ENCODE assay signal across 21 mouse cellular contexts in the genomic region with DNA sequence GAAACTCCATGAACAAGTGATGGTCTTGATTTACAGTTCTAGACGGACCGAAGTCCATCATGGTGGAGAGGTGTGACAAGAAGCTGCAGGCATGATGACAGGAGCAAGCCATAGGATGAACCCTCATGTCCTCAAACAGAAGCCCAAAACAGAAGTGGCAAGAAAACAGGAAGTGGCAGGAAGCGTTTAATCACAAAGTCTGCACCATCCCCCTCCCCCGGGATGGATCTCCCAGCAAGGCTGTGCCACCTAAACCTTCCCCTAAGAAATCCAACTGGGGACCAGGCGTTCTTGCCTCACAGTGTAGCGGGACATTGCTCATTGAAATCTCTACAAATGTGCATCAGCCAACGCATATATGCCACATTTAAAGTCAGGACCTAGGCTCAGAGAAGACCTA.
A peak's percentile ranks its signal among the peaks of the same experiment; 100 is the strongest.
DNase-seq lines count a peak whose midpoint lies in the region; ATAC-seq lines count a peak whose summit lies in the region.
"Had no signal": no experiment of that assay in that cellular context is flagged by ENCODE, and none has a peak within 500 bp of the region (broad histone marks: within the 10 kb centered on the region; RNA-seq: fewer than 3 reads in every experiment).

No protein-coding gene starts in this region.

- no peaks in the 10 kb centered on the region for H3K36me3 ChIP-seq in forebrain, embryonic 16.5 days (ENCODE audit: control insufficient read depth, insufficient read depth)
- H3K36me3 ChIP-seq: embryonic facial prominence, embryonic 12.5 days; forebrain, embryonic 15.5 days; heart, embryonic 15.5 days; hindbrain, embryonic 13.5 days had no signal

- no peaks in the 10 kb centered on the region for H3K9me3 ChIP-seq in forebrain, embryonic 16.5 days (ENCODE audit: control insufficient read depth, low read length)
- H3K9me3 ChIP-seq: embryonic facial prominence, embryonic 12.5 days; forebrain, embryonic 15.5 days; heart, embryonic 15.5 days; hindbrain, embryonic 13.5 days had no signal

- H3K4me3 ChIP-seq in forebrain, embryonic 16.5 days (replicated peaks; ENCODE audit: low read length), result no peak overlapping the region
- H3K4me3 ChIP-seq: embryonic facial prominence, embryonic 12.5 days; forebrain, embryonic 15.5 days; heart, adult 2 months; heart, embryonic 15.5 days; hindbrain, embryonic 13.5 days had no signal

- H3K27ac ChIP-seq in forebrain, embryonic 16.5 days (ENCODE audit: low read length), result no peak overlapping the region
- H3K27ac ChIP-seq: embryonic facial prominence, embryonic 12.5 days; forebrain, embryonic 15.5 days; heart, adult 2 months; heart, embryonic 15.5 days; hindbrain, embryonic 13.5 days; hindbrain, postnatal 0 days had no signal

- H3K4me1 ChIP-seq in forebrain, embryonic 16.5 days (replicated peaks; ENCODE audit: control insufficient read depth, insufficient read depth, low read length), result no peaks in the 10 kb centered on the region
- H3K4me1 ChIP-seq: embryonic facial prominence, embryonic 12.5 days; forebrain, embryonic 15.5 days; heart, embryonic 15.5 days; hindbrain, embryonic 13.5 days had no signal

- no peak overlapping the region for H3K9ac ChIP-seq in forebrain, embryonic 16.5 days (replicated peaks; ENCODE audit: low read depth, low read length)
- H3K9ac ChIP-seq: embryonic facial prominence, embryonic 12.5 days; forebrain, embryonic 15.5 days; heart, embryonic 15.5 days; hindbrain, embryonic 13.5 days had no signal

- ATAC-seq in megakaryocyte progenitor cell, adult 5-6 weeks (replicated peaks; ENCODE audit: poor library complexity), result peak; percentile 55
- no peak for ATAC-seq in forebrain, embryonic 16.5 days
- ATAC-seq: forebrain, embryonic 15.5 days; hindbrain, postnatal 0 days had no signal

- DNase-seq in thymus, postnatal 0 days (ENCODE audit: low spot score), result peak; percentile 18
- no peak for DNase-seq in thymus, postnatal 36 days
- DNase-seq in c-Kit-positive CD71-negative TER-119-negative erythroid progenitor cells, embryonic 14.5 days (ENCODE audit: low read depth), result peak; percentile 5
- DNase-seq in cerebellum, postnatal 4 days (ENCODE audit: low spot score in 2 of 2), result no peak
- DNase-seq in lung, adult 18-20 months, result no peak
- DNase-seq: adrenal gland, postnatal 10 days; cerebellum, adult 18-20 months; cerebellum, adult 9-11 months; cerebellum, postnatal 36 days; gastrocnemius, postnatal 10 days; heart, adult 2 months; heart, postnatal 14 days had no signal

- WGBS in forebrain, embryonic 16.5 days, result 88% methylated on average over 7 of the region's 7 CpGs

- H3K4me2 ChIP-seq in forebrain, embryonic 16.5 days (ENCODE audit: low read length), result no peak overlapping the region
- H3K4me2 ChIP-seq: embryonic facial prominence, embryonic 12.5 days; forebrain, embryonic 15.5 days; heart, embryonic 11.5 days; heart, embryonic 15.5 days; hindbrain, embryonic 13.5 days had no signal

- no peaks in the 10 kb centered on the region for H3K27me3 ChIP-seq in forebrain, embryonic 16.5 days (replicated peaks; ENCODE audit: control insufficient read depth, insufficient read depth, low read length)
- H3K27me3 ChIP-seq: CH12.LX; embryonic facial prominence, embryonic 12.5 days; forebrain, embryonic 15.5 days; heart, embryonic 15.5 days; hindbrain, embryonic 13.5 days had no signal

Comparison
In these comparisons a context has a peak if more than half of its experiments do, and no peak if none do; other contexts are left out.
1. DNase-seq: peak in thymus, postnatal 0 days (single experiment) and c-Kit-positive CD71-negative TER-119-negative erythroid progenitor cells, embryonic 14.5 days (single experiment); none in thymus, postnatal 36 days (0 of 2), cerebellum, postnatal 4 days (0 of 2) and lung, adult 18-20 months (0 of 2).